Mouse (Mus musculus) kidney, embryonic 15.5 days (tissue): ENCODE data around the gene Ppp1cc. TPM values are rescaled to one million over a fixed set of nuclear protein-coding genes. Genes with fewer than 3 reads are reported as not detected.
"Not testable (repeated sequence)": the region's sequence is repeated elsewhere in the genome, so short reads cannot be mapped to it uniquely, and the experiment has no call there.

Source experiments
- ATAC-seq: fragments of 200-750 bp; cut with Nextera tagmentation; replicated peaks from 2 replicates; pipeline ENCODE4 v1.8.0; 2017; ENCODE audit warnings: moderate TSS enrichment; ENCODE audit not compliant: low FRiP score
- H3K27ac ChIP-seq: fragments of 300-500 bp; sonication (generic); 2 replicates; pipeline ENCODE4 v1.5.1; 2015; ENCODE audit warnings: mild to moderate bottlenecking, inconsistent platforms
- H3K27me3 ChIP-seq: fragments of 300-500 bp; sonication (generic); 2 replicates; pipeline ENCODE4 v1.6.1; 2015; ENCODE audit warnings: inconsistent platforms
- H3K36me3 ChIP-seq: fragments of 300-500 bp; sonication (generic); 2 replicates; pipeline ENCODE4 v1.6.1; 2015; ENCODE audit warnings: inconsistent platforms
- H3K4me1 ChIP-seq: fragments of 300-500 bp; sonication (generic); 2 replicates; pipeline ENCODE4 v1.6.1; 2015; ENCODE audit warnings: inconsistent platforms
- H3K4me2 ChIP-seq: fragments of 300-500 bp; sonication (generic); 2 replicates; pipeline ENCODE4 v1.6.1; 2015; ENCODE audit warnings: moderate library complexity, mild to moderate bottlenecking, inconsistent platforms
- H3K4me3 ChIP-seq: fragments of 300-500 bp; sonication (generic); replicated peaks from 2 replicates; pipeline ENCODE4 v1.5.1; 2015; ENCODE audit warnings: mild to moderate bottlenecking, inconsistent platforms
- H3K9ac ChIP-seq: fragments of 300-500 bp; sonication (generic); 2 replicates; pipeline ENCODE4 v1.6.1; 2015; ENCODE audit warnings: mild to moderate bottlenecking, inconsistent platforms
- H3K9me3 ChIP-seq: fragments of 300-500 bp; sonication (generic); replicated peaks from 2 replicates; pipeline ENCODE4 v1.6.1; 2016; ENCODE audit warnings: inconsistent platforms
- whole genome bisulfite sequencing: fragments of 180-500 bp; shearing (Covaris S2); methylation state at CpG from one replicate; pipeline ENCODE4 v1.1.7; 2015; ENCODE audit warnings: mixed read lengths; 5-methylcytosine and 5-hydroxymethylcytosine counted together
- polyA plus RNA-seq: library from polyadenylated mRNA; unstranded; fragments of >200 nt; fragmentation: Nextera tagmentation; extraction: Ambion mirVana; gene quantifications from 2 replicates; pipeline ENCODE4 v1.2.1, GENCODE M21; 2015

The Ppp1cc gene
- polyA plus RNA-seq, 1 experiment from 2014 or later = 264 TPM

DNA sequence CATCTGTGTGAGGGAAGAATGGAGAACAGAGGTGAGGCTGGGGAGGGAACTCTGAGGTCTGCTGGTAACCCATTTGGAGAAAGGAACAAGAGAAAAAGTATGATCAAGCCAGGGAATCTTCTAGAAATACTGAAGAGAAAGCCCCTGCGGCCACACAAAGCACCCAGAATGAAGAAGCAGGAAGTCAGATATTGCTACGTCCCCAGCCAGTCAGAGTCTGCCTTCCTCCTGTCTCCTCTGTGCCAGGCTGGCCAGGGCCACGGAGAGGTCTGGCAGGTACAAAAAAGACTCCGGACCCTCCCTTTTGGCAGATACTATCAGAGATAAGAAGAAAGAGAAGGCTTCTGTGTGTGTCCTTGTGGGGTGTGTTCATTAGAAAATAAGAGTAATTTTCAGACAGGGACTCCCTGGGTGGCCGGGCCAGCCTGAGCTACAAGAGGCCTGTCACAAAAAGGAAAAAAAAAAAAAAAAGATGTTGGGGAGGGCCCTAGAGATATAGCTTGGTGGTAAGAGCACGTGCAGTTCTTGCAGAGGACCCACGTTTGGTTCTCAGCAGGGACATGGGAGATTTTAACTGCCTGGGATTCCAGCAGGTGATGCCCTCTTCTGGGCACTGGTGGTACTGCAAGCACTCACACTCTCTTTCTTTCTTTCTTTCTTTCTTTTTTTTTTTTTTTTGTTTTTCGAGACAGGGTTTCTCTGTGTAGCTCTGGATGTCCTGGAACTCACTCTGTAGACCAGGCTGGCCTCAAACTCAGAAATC lies 15.7 kb upstream of the Ppp1cc start:
- Histone ChIP-seq H3K4me1 (peaks cover 14% of the 10 kb centered on the region), H3K9me3 (no peaks in the 10 kb centered on the region), H3K4me2 (no peak overlapping the region), H3K27me3 (no peaks in the 10 kb centered on the region), H3K36me3 (no peaks in the 10 kb centered on the region), H3K4me3 (no peak overlapping the region), H3K27ac (no peak overlapping the region), H3K9ac (no peak overlapping the region)
- no peak for ATAC-seq
- 55% methylated on average over 8 of the region's 8 CpGs for WGBS

DNA sequence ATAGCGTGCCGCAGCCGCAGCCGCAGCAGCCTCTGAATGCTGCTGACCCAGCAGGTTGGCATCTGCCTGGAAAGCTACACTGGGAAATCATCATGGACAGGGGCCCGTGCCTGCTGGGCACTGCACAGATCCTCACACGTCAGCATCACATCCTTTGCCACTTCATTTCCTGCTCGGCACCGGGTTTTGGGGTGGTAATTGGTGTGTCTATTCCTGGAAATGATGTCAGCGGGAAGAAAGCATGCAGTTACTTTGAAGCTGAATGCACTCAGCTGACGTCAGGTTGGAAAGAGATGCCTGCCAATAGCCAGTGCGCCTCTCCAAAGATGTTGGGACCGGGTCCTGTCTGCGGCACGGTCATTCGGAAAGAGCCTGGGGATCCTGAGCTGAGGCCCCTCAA lies 14.5 kb upstream of the Ppp1cc start:
- WGBS = 82% methylated on average over 15 of the region's 15 CpGs
- H3K36me3 ChIP-seq = no peaks in the 10 kb centered on the region
- no peaks in the 10 kb centered on the region for H3K27me3 ChIP-seq
- H3K27ac ChIP-seq = no peak overlapping the region
- no peaks in the 10 kb centered on the region for H3K9me3 ChIP-seq
- no peak overlapping the region for H3K4me2 ChIP-seq
- H3K9ac ChIP-seq = no peak overlapping the region
- peaks cover 14% of the 10 kb centered on the region for H3K4me1 ChIP-seq
- no peak for ATAC-seq
- no peak overlapping the region for H3K4me3 ChIP-seq

DNA sequence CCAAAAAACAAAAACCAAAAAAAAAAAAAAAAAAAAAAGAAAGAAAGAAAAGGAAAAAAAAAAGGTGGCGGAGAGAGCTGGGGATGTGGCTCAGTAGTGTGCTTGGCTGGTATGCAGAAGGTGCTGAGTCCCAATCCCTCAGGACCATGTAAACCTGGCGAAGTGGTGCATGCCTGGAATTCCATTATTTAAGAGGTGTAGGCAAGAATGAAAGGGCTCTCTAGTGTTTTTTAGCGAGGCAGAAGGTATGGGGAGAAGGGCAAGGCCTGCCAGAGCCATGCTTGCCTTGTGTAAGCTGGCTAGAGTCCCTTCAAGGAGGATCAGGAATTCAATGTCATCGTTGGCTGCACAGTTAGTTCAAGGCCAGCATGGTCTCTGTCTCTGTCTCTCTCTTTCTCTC lies 13.3 kb upstream of the Ppp1cc start:
- Histone ChIP-seq H3K27me3 (no peaks in the 10 kb centered on the region), H3K9me3 (no peaks in the 10 kb centered on the region), H3K4me3 (no peak overlapping the region), H3K9ac (no peak overlapping the region), H3K27ac (peak overlapping the region; percentile 90), H3K4me1 (peaks cover 18% of the 10 kb centered on the region), H3K4me2 (no peak overlapping the region), H3K36me3 (no peaks in the 10 kb centered on the region)
- no peak for ATAC-seq
- WGBS = 88% methylated on average over 4 of the region's 4 CpGs

GRCm38 (mm10) chr5:122145381-122146055 lies 12.6 kb upstream of the Ppp1cc start:
- Histone ChIP-seq H3K9ac (0 out of 2 replicates have a peak overlapping the region, but pooled peaks have one; percentile 23), H3K36me3 (no peaks in the 10 kb centered on the region), H3K4me3 (peak overlapping the region; percentile 21), H3K27ac (peak overlapping the region; percentile 90), H3K27me3 (no peaks in the 10 kb centered on the region), H3K9me3 (no peaks in the 10 kb centered on the region), H3K4me2 (peak overlapping the region; percentile 53), H3K4me1 (peaks cover 18% of the 10 kb centered on the region)
- 45% methylated on average over 15 of the region's 15 CpGs for WGBS
- peak; percentile 44 for ATAC-seq

- Histone ChIP-seq H3K4me2 (peak overlapping the region; percentile 53), H3K9ac (peak overlapping the region; percentile 31), H3K36me3 (no peaks in the 10 kb centered on the region), H3K4me3 (peak overlapping the region; percentile 21; the same call in 1 of the 2 replicates), H3K27me3 (no peaks in the 10 kb centered on the region), H3K9me3 (no peaks in the 10 kb centered on the region), H3K27ac (peak overlapping the region; percentile 90), H3K4me1 (peaks cover 18% of the 10 kb centered on the region)
- 21% methylated on average over 10 of the region's 10 CpGs for WGBS
- peak; percentile 68 for ATAC-seq
These were observed 12.0 kb upstream of the Ppp1cc start for GRCm38 (mm10) chr5:122146056-122146580.

DNA sequence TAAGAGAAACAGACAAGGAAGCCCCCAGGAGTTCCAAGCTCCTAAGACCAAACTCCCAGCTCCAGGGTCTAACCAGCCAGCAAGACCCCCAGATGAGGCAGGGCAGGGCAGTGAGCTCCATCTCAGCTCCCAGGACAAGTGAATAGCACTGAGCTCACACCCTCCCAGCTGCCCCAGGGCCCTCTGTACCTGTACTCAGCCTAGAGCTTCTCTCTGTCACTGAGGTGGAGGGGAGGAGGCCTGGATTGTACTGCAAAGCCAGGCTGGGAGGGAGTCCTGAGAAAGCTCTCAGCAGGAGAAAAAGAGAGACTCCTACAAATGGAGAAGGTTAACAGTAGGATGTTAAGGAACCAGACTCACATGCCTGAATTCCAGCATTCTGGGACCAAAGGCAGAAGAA lies 11.5 kb upstream of the Ppp1cc start:
- H3K27me3 ChIP-seq = no peaks in the 10 kb centered on the region

DNA sequence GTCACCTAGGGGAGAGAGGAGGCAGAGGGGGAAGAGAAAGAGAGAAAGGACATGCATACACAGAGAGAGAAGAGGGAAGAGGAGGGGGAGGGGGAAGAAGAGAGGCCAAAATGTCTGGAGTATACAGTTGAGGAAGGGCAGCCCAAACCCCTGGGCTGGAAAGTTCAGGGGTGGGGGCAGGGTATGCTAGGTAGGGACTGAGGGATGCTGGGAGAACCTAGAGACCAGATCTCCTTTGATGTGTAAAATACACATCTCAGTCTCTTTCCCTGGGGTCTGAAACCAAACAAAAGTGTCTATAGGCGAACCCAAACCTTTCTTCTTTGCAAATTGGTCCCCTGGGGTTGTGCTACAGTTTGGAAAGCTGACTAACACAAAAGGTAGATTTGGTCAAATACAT lies 10.0 kb upstream of the Ppp1cc start:
- no peak overlapping the region for H3K9ac ChIP-seq
- ATAC-seq = no peak
- no peaks in the 10 kb centered on the region for H3K9me3 ChIP-seq
- H3K4me3 ChIP-seq = no peak overlapping the region
- H3K27ac ChIP-seq = no peak overlapping the region
- peaks cover 18% of the 10 kb centered on the region for H3K4me1 ChIP-seq
- H3K4me2 ChIP-seq = no peak overlapping the region
- no peaks in the 10 kb centered on the region for H3K36me3 ChIP-seq
- WGBS = 74% methylated on average over 1 of the region's 1 CpGs
- no peaks in the 10 kb centered on the region for H3K27me3 ChIP-seq

More for the DNA sequence above, 11.5 kb upstream of the Ppp1cc start:
- H3K4me3 ChIP-seq = no peak overlapping the region
- peaks cover 18% of the 10 kb centered on the region for H3K4me1 ChIP-seq
- no peaks in the 10 kb centered on the region for H3K9me3 ChIP-seq
- H3K36me3 ChIP-seq = no peaks in the 10 kb centered on the region
- no peak for ATAC-seq
- H3K27ac ChIP-seq = peak overlapping the region; percentile 90
- H3K9ac ChIP-seq = peak overlapping the region; percentile 31
- H3K4me2 ChIP-seq = peak overlapping the region; percentile 53

- H3K27ac ChIP-seq = no peak overlapping the region
- no peak overlapping the region for H3K4me3 ChIP-seq
- no peaks in the 10 kb centered on the region for H3K27me3 ChIP-seq
- 46% methylated on average over 4 of the region's 4 CpGs for WGBS
- peaks cover 23% of the 10 kb centered on the region for H3K4me1 ChIP-seq
- no peak overlapping the region for H3K9ac ChIP-seq
- H3K9me3 ChIP-seq = no peaks in the 10 kb centered on the region
- ATAC-seq = no peak
- no peaks in the 10 kb centered on the region for H3K36me3 ChIP-seq
- no peak overlapping the region for H3K4me2 ChIP-seq
These were observed 8.8 kb upstream of the Ppp1cc start for GRCm38 (mm10) chr5:122149259-122149658.

GRCm38 (mm10) chr5:122152508-122152907 lies 5.6 kb upstream of the Ppp1cc start:
- WGBS = 91% methylated on average over 5 of the region's 5 CpGs
- H3K4me3 ChIP-seq, H3K9me3 ChIP-seq, H3K27ac ChIP-seq, H3K4me2 ChIP-seq, H3K9ac ChIP-seq, H3K36me3 ChIP-seq, ATAC-seq, H3K27me3 ChIP-seq: not testable (repeated sequence)
- H3K4me1 ChIP-seq = peaks cover 31% of the 10 kb centered on the region

GRCm38 (mm10) chr5:122154006-122154405 lies 4.1 kb upstream of the Ppp1cc start:
- Histone ChIP-seq H3K4me2 (peak overlapping the region; percentile 23; the same call in 1 of the 2 replicates), H3K27me3 (no peaks in the 10 kb centered on the region), H3K9me3 (no peaks in the 10 kb centered on the region), H3K4me3 (no peak overlapping the region), H3K27ac (no peak overlapping the region), H3K9ac (no peak overlapping the region), H3K36me3 (no peaks in the 10 kb centered on the region), H3K4me1 (peaks cover 33% of the 10 kb centered on the region)
- ATAC-seq = no peak
- 19% methylated on average over 11 of the region's 14 CpGs for WGBS

DNA sequence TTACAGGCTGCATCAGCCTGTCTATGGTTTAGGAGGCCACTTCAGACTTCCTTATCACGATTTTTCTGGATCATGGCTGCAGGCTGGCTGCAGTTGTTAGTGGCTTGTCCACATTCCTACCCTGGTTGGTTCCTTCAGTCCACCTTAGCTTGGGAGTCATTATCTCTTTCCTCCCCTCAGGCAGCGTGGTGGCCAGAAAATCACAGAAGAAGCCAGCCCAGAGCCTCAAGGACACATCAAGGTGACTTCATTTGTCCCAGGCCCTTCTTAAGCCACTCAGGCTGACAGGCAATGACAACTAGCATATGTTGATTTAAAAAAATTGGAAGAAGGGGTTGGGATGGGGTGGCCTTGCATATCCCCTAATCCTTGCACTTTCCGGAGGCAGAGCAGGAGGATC lies 3.3 kb upstream of the Ppp1cc start:
- no peak for ATAC-seq
- H3K4me3 ChIP-seq = no peak overlapping the region

GRCm38 (mm10) chr5:122155613-122156012 lies 2.5 kb upstream of the Ppp1cc start:
- no peaks in the 10 kb centered on the region for H3K9me3 ChIP-seq
- no peak for ATAC-seq
- no peak overlapping the region for H3K4me2 ChIP-seq
- H3K4me3 ChIP-seq = no peak overlapping the region
- H3K27ac ChIP-seq = no peak overlapping the region
- no peaks in the 10 kb centered on the region for H3K27me3 ChIP-seq
- no peak overlapping the region for H3K9ac ChIP-seq
- H3K36me3 ChIP-seq = peaks cover 2% of the 10 kb centered on the region
- peaks cover 43% of the 10 kb centered on the region for H3K4me1 ChIP-seq

More for the DNA sequence above, 3.3 kb upstream of the Ppp1cc start:
- 0 out of 2 replicates have a peak overlapping the region, but pooled peaks have one; percentile 15 for H3K27ac ChIP-seq
- WGBS = 72% methylated on average over 3 of the region's 3 CpGs
- H3K4me2 ChIP-seq = no peak overlapping the region
- H3K9me3 ChIP-seq = no peaks in the 10 kb centered on the region
- H3K4me1 ChIP-seq = peaks cover 34% of the 10 kb centered on the region
- no peaks in the 10 kb centered on the region for H3K36me3 ChIP-seq
- H3K9ac ChIP-seq = no peak overlapping the region
- H3K27me3 ChIP-seq = no peaks in the 10 kb centered on the region
